Mouse (Mus musculus): ENCODE results near the gene Slc8a1. TPM values are rescaled to one million over a fixed set of nuclear protein-coding genes. Genes with fewer than 3 reads are reported as not detected.

The Slc8a1 gene
- polyA plus RNA-seq, 1 experiment from 2014 or later, result 0.69 TPM

GRCm38 (mm10) chr17:81433148-81433547 lies 305.0 kb downstream of the Slc8a1 start:
- no peaks in the 10 kb centered on the region for H3K27me3 ChIP-seq (ENCODE audit: insufficient read depth, low read length)
- H3K36me3 ChIP-seq (replicated peaks; ENCODE audit: insufficient read depth, low read length), result no peaks in the 10 kb centered on the region
- no peaks in the 10 kb centered on the region for H3K4me1 ChIP-seq (ENCODE audit: insufficient read depth)
- H3K9me3 ChIP-seq (ENCODE audit: low read length), result no peaks in the 10 kb centered on the region
- ATAC-seq, result no peak
- DNase-seq, result no peak
- no peak overlapping the region for H3K9ac ChIP-seq (replicated peaks)
- WGBS (ENCODE audit: insufficient replicate concordance), result 45% methylated on average over 5 of the region's 5 CpGs
- H3K4me2 ChIP-seq (ENCODE audit: low read depth, low read length), result no peak overlapping the region
- H3K27ac ChIP-seq (ENCODE audit: low read depth), result no peak overlapping the region
- no peak overlapping the region for H3K4me3 ChIP-seq (ENCODE audit: low read depth, low read length)
- TF ChIP-seq EP300 (IDR thresholded peaks at IDR 0.05; ENCODE audit: low read depth) (no peak), CTCF (IDR thresholded peaks at IDR 0.05; ENCODE audit: low read depth) (no peak)

- WGBS (ENCODE audit: insufficient replicate concordance), result 54% methylated on average over 2 of the region's 2 CpGs
- Histone ChIP-seq H3K9me3 (ENCODE audit: low read length) (no peaks in the 10 kb centered on the region), H3K27me3 (ENCODE audit: insufficient read depth, low read length) (no peaks in the 10 kb centered on the region), H3K4me1 (ENCODE audit: insufficient read depth) (no peaks in the 10 kb centered on the region), H3K9ac (replicated peaks) (no peak overlapping the region), H3K36me3 (replicated peaks; ENCODE audit: insufficient read depth, low read length) (no peaks in the 10 kb centered on the region), H3K4me2 (ENCODE audit: low read depth, low read length) (no peak overlapping the region), H3K27ac (ENCODE audit: low read depth) (no peak overlapping the region), H3K4me3 (ENCODE audit: low read depth, low read length) (no peak overlapping the region)
- ATAC-seq, result no peak
- DNase-seq, result no peak
- TF ChIP-seq EP300 (IDR thresholded peaks at IDR 0.05; ENCODE audit: low read depth), result no peak
- no peak for TF ChIP-seq CTCF (IDR thresholded peaks at IDR 0.05; ENCODE audit: low read depth)
Measured at GRCm38 (mm10) chr17:81432733-81433132, 305.4 kb downstream of the Slc8a1 start.

- 77% methylated on average over 7 of the region's 7 CpGs for WGBS (ENCODE audit: insufficient replicate concordance)
- Histone ChIP-seq H3K9me3 (ENCODE audit: low read length) (no peaks in the 10 kb centered on the region), H3K27ac (ENCODE audit: low read depth) (no peak overlapping the region), H3K9ac (replicated peaks) (no peak overlapping the region), H3K4me3 (ENCODE audit: low read depth, low read length) (no peak overlapping the region), H3K4me1 (ENCODE audit: insufficient read depth) (no peaks in the 10 kb centered on the region), H3K27me3 (ENCODE audit: insufficient read depth, low read length) (no peaks in the 10 kb centered on the region), H3K36me3 (replicated peaks; ENCODE audit: insufficient read depth, low read length) (no peaks in the 10 kb centered on the region), H3K4me2 (ENCODE audit: low read depth, low read length) (no peak overlapping the region)
- no peak for TF ChIP-seq CTCF (IDR thresholded peaks at IDR 0.05; ENCODE audit: low read depth)
- no peak for TF ChIP-seq EP300 (IDR thresholded peaks at IDR 0.05; ENCODE audit: low read depth)
- no peak for ATAC-seq
- no peak for DNase-seq
Measured at GRCm38 (mm10) chr17:81427245-81427644, 310.9 kb downstream of the Slc8a1 start.

- Histone ChIP-seq H3K4me3 (ENCODE audit: low read depth, low read length) (no peak overlapping the region), H3K9me3 (ENCODE audit: low read length) (no peaks in the 10 kb centered on the region), H3K9ac (replicated peaks) (no peak overlapping the region), H3K27ac (ENCODE audit: low read depth) (no peak overlapping the region), H3K36me3 (replicated peaks; ENCODE audit: insufficient read depth, low read length) (no peaks in the 10 kb centered on the region), H3K4me1 (ENCODE audit: insufficient read depth) (no peaks in the 10 kb centered on the region), H3K27me3 (ENCODE audit: insufficient read depth, low read length) (no peaks in the 10 kb centered on the region), H3K4me2 (ENCODE audit: low read depth, low read length) (no peak overlapping the region)
- ATAC-seq, result peak; percentile 49
- 40% methylated on average over 10 of the region's 10 CpGs for WGBS (ENCODE audit: insufficient replicate concordance)
- peak; percentile 22 for DNase-seq
- TF ChIP-seq CTCF (IDR thresholded peaks at IDR 0.05; ENCODE audit: low read depth) (no peak), EP300 (IDR thresholded peaks at IDR 0.05; ENCODE audit: low read depth) (no peak)
Measured at GRCm38 (mm10) chr17:81424256-81424912, 313.8 kb downstream of the Slc8a1 start.

GRCm38 (mm10) chr17:81419802-81420459 lies 318.2 kb downstream of the Slc8a1 start:
- no peak overlapping the region for H3K4me3 ChIP-seq (ENCODE audit: low read depth, low read length)
- H3K4me2 ChIP-seq (ENCODE audit: low read depth, low read length), result no peak overlapping the region
- H3K4me1 ChIP-seq (ENCODE audit: insufficient read depth), result no peaks in the 10 kb centered on the region
- H3K9ac ChIP-seq (replicated peaks), result no peak overlapping the region
- H3K9me3 ChIP-seq (ENCODE audit: low read length), result no peaks in the 10 kb centered on the region
- H3K27me3 ChIP-seq (ENCODE audit: insufficient read depth, low read length), result no peaks in the 10 kb centered on the region
- WGBS (ENCODE audit: insufficient replicate concordance), result 78% methylated on average over 10 of the region's 10 CpGs
- ATAC-seq (no peak), DNase-seq (no peak)
- H3K36me3 ChIP-seq (replicated peaks; ENCODE audit: insufficient read depth, low read length), result no peaks in the 10 kb centered on the region
- H3K27ac ChIP-seq (ENCODE audit: low read depth), result no peak overlapping the region
- TF ChIP-seq EP300 (IDR thresholded peaks at IDR 0.05; ENCODE audit: low read depth) (no peak), CTCF (IDR thresholded peaks at IDR 0.05; ENCODE audit: low read depth) (no peak)

GRCm38 (mm10) chr17:81416361-81417114 lies 321.6 kb downstream of the Slc8a1 start:
- H3K4me1 ChIP-seq (ENCODE audit: insufficient read depth), result no peaks in the 10 kb centered on the region
- WGBS (ENCODE audit: insufficient replicate concordance), result 73% methylated on average over 6 of the region's 6 CpGs
- no peaks in the 10 kb centered on the region for H3K27me3 ChIP-seq (ENCODE audit: insufficient read depth, low read length)
- DNase-seq (no peak), ATAC-seq (no peak)
- no peak overlapping the region for H3K27ac ChIP-seq (ENCODE audit: low read depth)
- H3K4me2 ChIP-seq (ENCODE audit: low read depth, low read length), result no peak overlapping the region
- no peaks in the 10 kb centered on the region for H3K36me3 ChIP-seq (replicated peaks; ENCODE audit: insufficient read depth, low read length)
- no peak overlapping the region for H3K4me3 ChIP-seq (ENCODE audit: low read depth, low read length)
- H3K9ac ChIP-seq (replicated peaks), result no peak overlapping the region
- H3K9me3 ChIP-seq (ENCODE audit: low read length), result no peaks in the 10 kb centered on the region
- TF ChIP-seq EP300 (IDR thresholded peaks at IDR 0.05; ENCODE audit: low read depth) (no peak), CTCF (IDR thresholded peaks at IDR 0.05; ENCODE audit: low read depth) (no peak)

Measured in liver, postnatal 0 days (tissue).